Mouse (Mus musculus) myocyte (in vitro differentiated cells): ENCODE results near the gene Chd9.

ENCODE experiments used
- CEBPB ChIP-seq: IDR thresholded peaks from 2 replicates; pipeline ENCODE4 v1.6.1; 2011; ENCODE audit warnings: mild to moderate bottlenecking, moderate library complexity; ENCODE audit not compliant: poor library complexity, insufficient read depth, severe bottlenecking
- E2F4 ChIP-seq: IDR thresholded peaks from one replicate; pipeline ENCODE4 v1.6.1; 2011; ENCODE audit warnings: mild to moderate bottlenecking, control low read depth, moderate library complexity; ENCODE audit not compliant: insufficient read depth
- MAX ChIP-seq: IDR thresholded peaks from one replicate; pipeline ENCODE4 v1.6.1; 2011; ENCODE audit warnings: low read depth, mild to moderate bottlenecking, control low read depth
- MYOD1 ChIP-seq, 3 experiments: IDR thresholded peaks; one replicate each; pipeline ENCODE4 v1.6.1; 2011; ENCODE audit warnings: control low read depth in 2 of 3, low read depth in 2 of 3, mild to moderate bottlenecking in 2 of 3, moderate library complexity in 1 of 3; ENCODE audit not compliant: insufficient read length in 2 of 3, control insufficient read depth in 1 of 3
- MYOG ChIP-seq, 3 experiments: IDR thresholded peaks; one replicate each; pipeline ENCODE4 v1.6.1; 2011; ENCODE audit warnings: control low read depth in 2 of 3, low read depth in 2 of 3, mild to moderate bottlenecking in 2 of 3; ENCODE audit not compliant: insufficient read length in 2 of 3, control insufficient read depth in 1 of 3, insufficient read depth in 1 of 3
- POLR2A ChIP-seq: IDR thresholded peaks from one replicate; pipeline ENCODE4 v1.6.1; 2011; ENCODE audit warnings: low read depth, mild to moderate bottlenecking, control low read depth, moderate library complexity; ENCODE audit not compliant: insufficient read length
- POLR2AphosphoS2 ChIP-seq: IDR thresholded peaks from one replicate; pipeline ENCODE4 v1.6.1; 2011; ENCODE audit warnings: low read depth, control low read depth; ENCODE audit not compliant: insufficient read length
- SRF ChIP-seq: IDR thresholded peaks from one replicate; pipeline ENCODE4 v1.6.1; 2011; ENCODE audit warnings: low read depth; ENCODE audit not compliant: control insufficient read depth, insufficient read length
- TCF12 ChIP-seq: IDR thresholded peaks from one replicate; pipeline ENCODE4 v1.6.1; 2011; ENCODE audit warnings: mild to moderate bottlenecking, control low read depth; ENCODE audit not compliant: poor library complexity, insufficient read depth, severe bottlenecking
- TCF3 ChIP-seq: IDR thresholded peaks from one replicate; pipeline ENCODE4 v1.6.1; 2011; ENCODE audit warnings: low read depth, control low read depth; ENCODE audit not compliant: insufficient read length
- USF1 ChIP-seq: IDR thresholded peaks from one replicate; pipeline ENCODE4 v1.6.1; 2011; ENCODE audit warnings: low read depth, mild to moderate bottlenecking, control low read depth, moderate library complexity

DNA sequence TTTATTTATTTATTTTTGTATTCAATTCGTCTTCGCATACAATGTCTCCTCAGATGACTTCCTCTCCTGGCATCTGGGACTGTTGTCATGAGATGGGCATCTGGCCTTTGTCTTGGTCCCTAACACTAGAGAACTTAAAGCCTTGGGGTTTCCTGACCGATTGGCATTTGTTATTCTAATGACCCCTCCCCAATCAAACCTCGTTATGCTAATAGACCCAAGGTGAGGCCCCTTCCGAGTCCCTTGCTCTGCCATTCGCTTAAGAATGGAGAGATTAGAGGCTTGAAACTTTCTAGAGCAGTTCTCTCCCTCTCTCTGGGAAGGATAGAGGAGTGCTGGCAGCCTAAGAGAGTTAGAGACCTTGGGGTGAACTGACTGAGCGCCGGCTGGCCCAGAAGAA, 23.4 kb downstream of the Chd9 start:
- no peak for TF ChIP-seq CEBPB
- TF ChIP-seq POLR2AphosphoS2 = no peak
- TF ChIP-seq E2F4 = no peak
- TF ChIP-seq TCF12 = no peak
- no peak for TF ChIP-seq POLR2A
- no peak for TF ChIP-seq MAX
- no peak for TF ChIP-seq USF1
- no peak for TF ChIP-seq MYOD1 (IDR thresholded peaks at IDR 0.05; ENCODE audit: control insufficient read depth in 1 of 3, insufficient read length in 2 of 3, low read depth in 2 of 3)
- no peak for TF ChIP-seq MYOG (IDR thresholded peaks at IDR 0.05; ENCODE audit: control insufficient read depth in 1 of 3, insufficient read depth in 1 of 3, insufficient read length in 2 of 3, low read depth in 2 of 3)
- no peak for TF ChIP-seq TCF3
- no peak for TF ChIP-seq SRF
